Mouse (Mus musculus) cerebellum, adult 8-10 months (tissue): ENCODE results near the gene Mmp8.

ENCODE experiments used
- DNase-seq: peaks from one replicate; pipeline ENCODE4 v3.0.0; 2022

Mmp8 gene

GRCm38 (mm10) chr9:7558221-7559017 is at the start of gene Mmp8:
Mmp8 (plus strand) TSS chr9:7558456.
- DNase-seq: no peak

- no peak for DNase-seq
Observed at GRCm38 (mm10) chr9:7509619-7510233, 48.5 kb upstream of the Mmp8 start.

- no peak for DNase-seq
Observed at GRCm38 (mm10) chr9:7517944-7518571, 40.2 kb upstream of the Mmp8 start.

- DNase-seq: no peak
Observed at GRCm38 (mm10) chr9:7526255-7526940, 31.9 kb upstream of the Mmp8 start.

GRCm38 (mm10) chr9:7542763-7543162 is 15.5 kb upstream of the Mmp8 start:
- DNase-seq: no peak

GRCm38 (mm10) chr9:7544923-7545457 is 13.3 kb upstream of the Mmp8 start:
- no peak for DNase-seq

GRCm38 (mm10) chr9:7545471-7545870 is 12.8 kb upstream of the Mmp8 start:
- no peak for DNase-seq

GRCm38 (mm10) chr9:7545920-7546319 is 12.3 kb upstream of the Mmp8 start:
- no peak for DNase-seq

GRCm38 (mm10) chr9:7551943-7552342 is 6.3 kb upstream of the Mmp8 start:
- DNase-seq: no peak

- no peak for DNase-seq
Observed at GRCm38 (mm10) chr9:7553536-7553935, 4.7 kb upstream of the Mmp8 start.

- no peak for DNase-seq
Observed at GRCm38 (mm10) chr9:7554382-7554781, 3.9 kb upstream of the Mmp8 start.

- DNase-seq: no peak
Observed at GRCm38 (mm10) chr9:7560026-7560425, 1.8 kb downstream of the Mmp8 start.

GRCm38 (mm10) chr9:7567376-7567775 is 9.1 kb downstream of the Mmp8 start:
- DNase-seq: no peak

GRCm38 (mm10) chr9:7567923-7568322 is 9.7 kb downstream of the Mmp8 start:
- no peak for DNase-seq

GRCm38 (mm10) chr9:7570485-7570884 is 12.2 kb downstream of the Mmp8 start:
- no peak for DNase-seq

- no peak for DNase-seq
Observed at GRCm38 (mm10) chr9:7571162-7571561, 12.9 kb downstream of the Mmp8 start, which contains the start of gene Mmp27. Mmp27 (plus strand) TSS chr9:7571396.

GRCm38 (mm10) chr9:7572188-7572587 is 13.9 kb downstream of the Mmp8 start:
- DNase-seq: no peak

- no peak for DNase-seq
Observed at GRCm38 (mm10) chr9:7572663-7573308, 14.5 kb downstream of the Mmp8 start.

GRCm38 (mm10) chr9:7575526-7575925 is 17.3 kb downstream of the Mmp8 start:
- DNase-seq: no peak

- no peak for DNase-seq
Observed at GRCm38 (mm10) chr9:7577371-7577770, 19.1 kb downstream of the Mmp8 start.

- DNase-seq: no peak
Observed at GRCm38 (mm10) chr9:7590063-7590462, 31.8 kb downstream of the Mmp8 start.

GRCm38 (mm10) chr9:7593272-7593812 is 35.1 kb downstream of the Mmp8 start:
- DNase-seq: no peak
